Mouse (Mus musculus): Measurements from ENCODE around the gene 3110040M04Rik. TPM values are rescaled to one million over a fixed set of nuclear protein-coding genes. Genes with fewer than 3 reads are reported as not detected.

Gene 3110040M04Rik
- polyA plus RNA-seq, 1 experiment from 2014 or later, result not detected

GRCm38 (mm10) chr1:151214862-151215261 is 10.9 kb downstream of the 3110040M04Rik start:
- ATAC-seq (ENCODE audit: insufficient number of reproducible peaks, insufficient read depth, low FRiP score, low read depth), result no peak
- H3K9ac ChIP-seq (ENCODE audit: low read length), result no peak overlapping the region
- no peaks in the 10 kb centered on the region for H3K36me3 ChIP-seq (ENCODE audit: control insufficient read depth, insufficient read depth, low read length)
- WGBS, result 79% methylated on average over 2 of the region's 2 CpGs
- H3K4me2 ChIP-seq (ENCODE audit: low read length), result no peak overlapping the region
- H3K4me3 ChIP-seq (ENCODE audit: control insufficient read depth in 1 of 2, insufficient read depth in 1 of 2, low read depth in 1 of 2, low read length in 2 of 2), result no peak overlapping the region
- peaks cover 0 to 5% of the 10 kb centered on the region in 2 experiments; a peak in 3 of 4 replicates for H3K4me1 ChIP-seq (ENCODE audit: control insufficient read depth in 2 of 2, insufficient read depth in 2 of 2, low read length in 2 of 2)
- H3K27me3 ChIP-seq (ENCODE audit: control insufficient read depth, insufficient read depth, low read length), result no peaks in the 10 kb centered on the region
- H3K27ac ChIP-seq (replicated peaks in 1 of 2; ENCODE audit: control insufficient read depth in 1 of 2, insufficient read depth in 1 of 2, low read depth in 2 of 2, low read length in 2 of 2), result no peak overlapping the region
- no peaks in the 10 kb centered on the region for H3K9me3 ChIP-seq (ENCODE audit: control insufficient read depth, low read length)

DNA sequence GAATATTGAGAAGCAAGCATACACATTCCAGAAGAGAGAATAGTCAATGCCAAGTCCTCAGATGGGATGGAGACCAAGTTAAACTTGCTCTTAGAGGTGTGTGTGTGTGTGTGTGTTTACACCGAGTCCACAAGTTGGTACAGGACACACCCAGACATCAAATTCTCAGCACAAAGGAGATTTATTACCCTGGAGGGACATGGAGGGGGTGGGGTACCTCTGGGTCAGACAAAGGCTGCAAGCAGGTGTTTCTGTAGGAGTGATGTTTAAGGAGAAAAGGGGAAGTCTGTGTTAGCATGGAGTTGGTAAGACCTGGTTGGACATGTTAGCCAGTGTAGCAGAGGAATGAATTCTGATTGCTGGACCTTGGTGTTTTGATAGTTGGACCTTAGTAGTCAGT is 12.1 kb downstream of the 3110040M04Rik start:
- no peaks in the 10 kb centered on the region for H3K36me3 ChIP-seq (ENCODE audit: control insufficient read depth, insufficient read depth, low read length)
- H3K4me1 ChIP-seq (ENCODE audit: control insufficient read depth in 2 of 2, insufficient read depth in 2 of 2, low read length in 2 of 2), result peaks cover 0 to 5% of the 10 kb centered on the region in 2 experiments; a peak in 3 of 4 replicates
- no peak overlapping the region for H3K9ac ChIP-seq (ENCODE audit: low read length)
- no peak overlapping the region for H3K4me3 ChIP-seq (ENCODE audit: control insufficient read depth in 1 of 2, insufficient read depth in 1 of 2, low read depth in 1 of 2, low read length in 2 of 2)
- no peaks in the 10 kb centered on the region for H3K9me3 ChIP-seq (ENCODE audit: control insufficient read depth, low read length)
- WGBS, result 80% methylated on average over 1 of the region's 1 CpGs
- H3K27ac ChIP-seq (replicated peaks in 1 of 2; ENCODE audit: control insufficient read depth in 1 of 2, insufficient read depth in 1 of 2, low read depth in 2 of 2, low read length in 2 of 2), result no peak overlapping the region
- no peaks in the 10 kb centered on the region for H3K27me3 ChIP-seq (ENCODE audit: control insufficient read depth, insufficient read depth, low read length)
- ATAC-seq (ENCODE audit: insufficient number of reproducible peaks, insufficient read depth, low FRiP score, low read depth), result no peak
- no peak overlapping the region for H3K4me2 ChIP-seq (ENCODE audit: low read length)

- Histone ChIP-seq H3K36me3 (ENCODE audit: control insufficient read depth, insufficient read depth, low read length) (no peaks in the 10 kb centered on the region), H3K4me1 (ENCODE audit: control insufficient read depth in 2 of 2, insufficient read depth in 2 of 2, low read length in 2 of 2) (peaks cover 0 to 5% of the 10 kb centered on the region in 2 experiments; a peak in 3 of 4 replicates), H3K9me3 (ENCODE audit: control insufficient read depth, low read length) (no peaks in the 10 kb centered on the region), H3K27me3 (ENCODE audit: control insufficient read depth, insufficient read depth, low read length) (no peaks in the 10 kb centered on the region), H3K4me2 (ENCODE audit: low read length) (no peak overlapping the region), H3K9ac (ENCODE audit: low read length) (no peak overlapping the region), H3K27ac (replicated peaks in 1 of 2; ENCODE audit: control insufficient read depth in 1 of 2, insufficient read depth in 1 of 2, low read depth in 2 of 2, low read length in 2 of 2) (no peak overlapping the region), H3K4me3 (ENCODE audit: control insufficient read depth in 1 of 2, insufficient read depth in 1 of 2, low read depth in 1 of 2, low read length in 2 of 2) (no peak overlapping the region)
- 77% methylated on average over 3 of the region's 3 CpGs for WGBS
- no peak for ATAC-seq (ENCODE audit: insufficient number of reproducible peaks, insufficient read depth, low FRiP score, low read depth)
Measured at GRCm38 (mm10) chr1:151216417-151216816, 12.5 kb downstream of the 3110040M04Rik start.

GRCm38 (mm10) chr1:151219045-151219444 is 15.1 kb downstream of the 3110040M04Rik start:
- H3K9ac ChIP-seq (ENCODE audit: low read length), result no peak overlapping the region
- ATAC-seq (ENCODE audit: insufficient number of reproducible peaks, insufficient read depth, low FRiP score, low read depth), result no peak
- H3K27me3 ChIP-seq (ENCODE audit: control insufficient read depth, insufficient read depth, low read length), result no peaks in the 10 kb centered on the region
- H3K9me3 ChIP-seq (ENCODE audit: control insufficient read depth, low read length), result no peaks in the 10 kb centered on the region
- 93% methylated on average over 5 of the region's 5 CpGs for WGBS
- H3K36me3 ChIP-seq (ENCODE audit: control insufficient read depth, insufficient read depth, low read length), result no peaks in the 10 kb centered on the region
- H3K27ac ChIP-seq (replicated peaks in 1 of 2; ENCODE audit: control insufficient read depth in 1 of 2, insufficient read depth in 1 of 2, low read depth in 2 of 2, low read length in 2 of 2), result no peak overlapping the region
- H3K4me1 ChIP-seq (ENCODE audit: control insufficient read depth in 2 of 2, insufficient read depth in 2 of 2, low read length in 2 of 2), result peaks cover 0 to 5% of the 10 kb centered on the region in 2 experiments; a peak in 3 of 4 replicates
- no peak overlapping the region for H3K4me3 ChIP-seq (ENCODE audit: control insufficient read depth in 1 of 2, insufficient read depth in 1 of 2, low read depth in 1 of 2, low read length in 2 of 2)
- no peak overlapping the region for H3K4me2 ChIP-seq (ENCODE audit: low read length)

DNA sequence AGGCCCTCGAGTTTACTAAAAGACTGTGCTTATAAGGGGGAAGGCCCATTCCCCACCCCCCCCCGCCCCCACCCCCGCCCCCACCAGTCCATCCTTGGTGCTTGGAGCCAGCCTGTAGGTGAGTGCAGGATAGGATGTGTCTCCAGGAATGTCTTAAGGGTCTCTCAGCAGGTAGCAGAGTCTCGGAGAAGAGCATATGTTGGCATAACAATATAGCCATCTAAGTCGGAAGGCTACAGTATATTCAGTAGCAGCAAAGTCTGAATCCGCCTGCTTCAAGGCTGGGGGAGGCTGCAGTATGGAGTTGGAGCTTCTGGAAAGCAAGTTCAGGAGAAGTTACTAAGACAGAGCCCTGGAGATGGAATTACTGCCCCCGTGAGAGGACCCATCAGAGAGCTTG is 16.2 kb downstream of the 3110040M04Rik start:
- no peak overlapping the region for H3K9ac ChIP-seq (ENCODE audit: low read length)
- H3K27me3 ChIP-seq (ENCODE audit: control insufficient read depth, insufficient read depth, low read length), result no peaks in the 10 kb centered on the region
- H3K27ac ChIP-seq (replicated peaks in 1 of 2; ENCODE audit: control insufficient read depth in 1 of 2, insufficient read depth in 1 of 2, low read depth in 2 of 2, low read length in 2 of 2), result no peak overlapping the region
- no peaks in the 10 kb centered on the region for H3K36me3 ChIP-seq (ENCODE audit: control insufficient read depth, insufficient read depth, low read length)
- no peaks in the 10 kb centered on the region for H3K4me1 ChIP-seq (ENCODE audit: control insufficient read depth in 2 of 2, insufficient read depth in 2 of 2, low read length in 2 of 2)
- no peak overlapping the region for H3K4me2 ChIP-seq (ENCODE audit: low read length)
- no peak overlapping the region for H3K4me3 ChIP-seq (ENCODE audit: control insufficient read depth in 1 of 2, insufficient read depth in 1 of 2, low read depth in 1 of 2, low read length in 2 of 2)
- ATAC-seq (ENCODE audit: insufficient number of reproducible peaks, insufficient read depth, low FRiP score, low read depth), result no peak
- WGBS, result 82% methylated on average over 7 of the region's 7 CpGs
- H3K9me3 ChIP-seq (ENCODE audit: control insufficient read depth, low read length), result no peaks in the 10 kb centered on the region

GRCm38 (mm10) chr1:151222561-151223267 is 18.8 kb downstream of the 3110040M04Rik start:
- Histone ChIP-seq H3K4me1 (ENCODE audit: control insufficient read depth in 2 of 2, insufficient read depth in 2 of 2, low read length in 2 of 2) (no peaks in the 10 kb centered on the region), H3K4me2 (ENCODE audit: low read length) (no peak overlapping the region), H3K36me3 (ENCODE audit: control insufficient read depth, insufficient read depth, low read length) (no peaks in the 10 kb centered on the region), H3K9ac (ENCODE audit: low read length) (no peak overlapping the region), H3K9me3 (ENCODE audit: control insufficient read depth, low read length) (no peaks in the 10 kb centered on the region), H3K27me3 (ENCODE audit: control insufficient read depth, insufficient read depth, low read length) (no peaks in the 10 kb centered on the region), H3K27ac (replicated peaks in 1 of 2; ENCODE audit: control insufficient read depth in 1 of 2, insufficient read depth in 1 of 2, low read depth in 2 of 2, low read length in 2 of 2) (no peak overlapping the region), H3K4me3 (ENCODE audit: control insufficient read depth in 1 of 2, insufficient read depth in 1 of 2, low read depth in 1 of 2, low read length in 2 of 2) (no peak overlapping the region)
- 86% methylated on average over 10 of the region's 10 CpGs for WGBS
- no peak for ATAC-seq (ENCODE audit: insufficient number of reproducible peaks, insufficient read depth, low FRiP score, low read depth)

GRCm38 (mm10) chr1:151223377-151223776 is 19.5 kb downstream of the 3110040M04Rik start:
- H3K4me2 ChIP-seq (ENCODE audit: low read length), result no peak overlapping the region
- no peaks in the 10 kb centered on the region for H3K9me3 ChIP-seq (ENCODE audit: control insufficient read depth, low read length)
- ATAC-seq (ENCODE audit: insufficient number of reproducible peaks, insufficient read depth, low FRiP score, low read depth), result no peak
- no peaks in the 10 kb centered on the region for H3K4me1 ChIP-seq (ENCODE audit: control insufficient read depth in 2 of 2, insufficient read depth in 2 of 2, low read length in 2 of 2)
- H3K27ac ChIP-seq (replicated peaks in 1 of 2; ENCODE audit: control insufficient read depth in 1 of 2, insufficient read depth in 1 of 2, low read depth in 2 of 2, low read length in 2 of 2), result no peak overlapping the region
- H3K9ac ChIP-seq (ENCODE audit: low read length), result no peak overlapping the region
- no peaks in the 10 kb centered on the region for H3K27me3 ChIP-seq (ENCODE audit: control insufficient read depth, insufficient read depth, low read length)
- H3K4me3 ChIP-seq (ENCODE audit: control insufficient read depth in 1 of 2, insufficient read depth in 1 of 2, low read depth in 1 of 2, low read length in 2 of 2), result no peak overlapping the region
- WGBS, result 56% methylated on average over 1 of the region's 1 CpGs
- H3K36me3 ChIP-seq (ENCODE audit: control insufficient read depth, insufficient read depth, low read length), result no peaks in the 10 kb centered on the region

DNA sequence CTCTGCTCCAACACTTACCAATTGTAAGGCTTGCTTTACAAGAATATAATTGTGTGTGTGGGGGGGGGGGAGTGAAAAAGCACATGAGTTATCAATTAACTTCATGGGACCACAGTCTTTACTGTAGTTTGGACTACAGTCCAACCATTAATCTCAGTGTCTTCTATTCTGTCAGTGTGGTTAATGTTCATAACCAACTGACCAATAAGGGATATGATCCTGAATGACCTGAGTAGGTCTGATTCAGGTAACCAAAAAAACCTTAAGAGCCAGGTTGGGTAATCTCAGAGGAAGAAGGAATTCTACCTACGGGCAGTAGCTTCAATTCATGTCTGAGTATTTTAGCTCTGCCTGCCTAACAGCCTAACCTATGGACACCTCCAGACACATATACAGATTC is 20.6 kb downstream of the 3110040M04Rik start:
- H3K36me3 ChIP-seq (ENCODE audit: control insufficient read depth, insufficient read depth, low read length), result no peaks in the 10 kb centered on the region
- WGBS, result 93% methylated on average over 1 of the region's 1 CpGs
- no peaks in the 10 kb centered on the region for H3K4me1 ChIP-seq (ENCODE audit: control insufficient read depth in 2 of 2, insufficient read depth in 2 of 2, low read length in 2 of 2)

More for the DNA sequence above, 20.6 kb downstream of the 3110040M04Rik start:
- Histone ChIP-seq H3K4me2 (ENCODE audit: low read length) (no peak overlapping the region), H3K27ac (replicated peaks in 1 of 2; ENCODE audit: control insufficient read depth in 1 of 2, insufficient read depth in 1 of 2, low read depth in 2 of 2, low read length in 2 of 2) (no peak overlapping the region), H3K4me3 (ENCODE audit: control insufficient read depth in 1 of 2, insufficient read depth in 1 of 2, low read depth in 1 of 2, low read length in 2 of 2) (no peak overlapping the region), H3K9ac (ENCODE audit: low read length) (no peak overlapping the region), H3K9me3 (ENCODE audit: control insufficient read depth, low read length) (no peaks in the 10 kb centered on the region), H3K27me3 (ENCODE audit: control insufficient read depth, insufficient read depth, low read length) (no peaks in the 10 kb centered on the region)
- no peak for ATAC-seq (ENCODE audit: insufficient number of reproducible peaks, insufficient read depth, low FRiP score, low read depth)
